Mouse (Mus musculus): ENCODE measurements around the gene Arhgap1. TPM values are rescaled to one million over a fixed set of nuclear protein-coding genes. Genes with fewer than 3 reads are reported as not detected.

Arhgap1 gene
- total RNA-seq, 2 experiments from 2014 or later: 65.8 to 68.0 TPM

DNA sequence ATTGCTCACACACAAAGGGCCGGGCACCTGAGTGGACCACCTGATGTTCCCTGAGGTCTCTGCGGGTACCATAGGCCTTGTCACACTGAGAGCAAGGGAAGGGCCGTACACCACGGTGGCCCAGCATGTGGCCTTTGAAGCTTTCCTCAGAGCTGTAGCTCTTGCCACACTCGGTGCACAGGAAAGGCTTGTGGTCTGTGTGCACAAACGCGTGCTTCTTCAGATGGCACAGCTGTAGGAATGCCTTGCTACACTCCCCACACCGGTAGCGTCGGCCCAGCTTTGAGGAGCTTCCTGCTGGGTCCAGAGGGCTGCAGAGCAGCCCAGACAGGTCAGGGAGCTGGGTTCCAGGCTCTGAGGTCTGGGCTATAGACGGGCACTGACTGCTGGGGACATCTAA is 3.8 kb upstream of the Arhgap1 start:
- DNase-seq (ENCODE audit: low spot score in 2 of 2): no peak

DNA sequence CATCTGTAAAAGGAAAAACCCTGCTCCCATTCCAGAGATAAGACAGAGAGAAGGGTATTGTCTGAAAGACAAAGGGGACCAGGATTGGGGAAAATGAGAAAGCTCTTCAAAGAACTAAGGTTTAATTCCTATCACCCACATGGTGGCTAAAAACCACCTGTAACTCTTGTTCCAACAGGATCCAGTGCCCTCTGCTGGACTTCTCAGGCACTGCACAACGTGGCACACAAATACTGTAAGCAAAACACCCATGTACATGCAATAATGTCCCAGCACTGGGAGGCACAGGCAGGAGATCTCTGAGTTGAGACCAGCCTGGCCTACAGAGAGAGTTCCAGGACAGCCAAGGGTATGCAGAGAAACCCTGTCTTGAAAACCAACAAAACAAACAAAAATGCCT is 2.9 kb upstream of the Arhgap1 start:
- DNase-seq (ENCODE audit: low spot score in 2 of 2): peak in 1 of 2 experiments; percentile 52

DNA sequence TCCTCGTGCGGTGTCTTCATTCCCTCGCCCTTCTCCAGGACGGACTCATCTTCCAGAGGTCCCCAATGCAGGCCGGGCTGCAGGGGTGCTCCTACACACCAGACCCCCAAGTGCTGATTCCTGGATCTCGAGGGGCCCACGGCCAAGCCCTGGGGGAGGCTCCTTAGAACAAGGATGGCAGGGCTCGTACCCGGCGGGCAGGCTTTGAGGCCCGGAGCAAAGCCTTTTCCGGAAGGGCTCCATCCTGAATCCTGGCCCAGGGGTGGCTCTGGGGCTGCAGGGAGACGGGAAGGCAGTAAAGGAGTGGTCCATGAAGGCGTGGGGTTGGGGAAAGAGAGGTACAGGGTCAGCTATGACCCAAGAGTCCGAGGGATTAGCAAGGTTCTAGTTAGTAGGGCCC is 508 bp upstream of the Arhgap1 start:
- peak in 1 of 2 experiments; percentile 31 for DNase-seq (ENCODE audit: low spot score in 2 of 2)

DNA sequence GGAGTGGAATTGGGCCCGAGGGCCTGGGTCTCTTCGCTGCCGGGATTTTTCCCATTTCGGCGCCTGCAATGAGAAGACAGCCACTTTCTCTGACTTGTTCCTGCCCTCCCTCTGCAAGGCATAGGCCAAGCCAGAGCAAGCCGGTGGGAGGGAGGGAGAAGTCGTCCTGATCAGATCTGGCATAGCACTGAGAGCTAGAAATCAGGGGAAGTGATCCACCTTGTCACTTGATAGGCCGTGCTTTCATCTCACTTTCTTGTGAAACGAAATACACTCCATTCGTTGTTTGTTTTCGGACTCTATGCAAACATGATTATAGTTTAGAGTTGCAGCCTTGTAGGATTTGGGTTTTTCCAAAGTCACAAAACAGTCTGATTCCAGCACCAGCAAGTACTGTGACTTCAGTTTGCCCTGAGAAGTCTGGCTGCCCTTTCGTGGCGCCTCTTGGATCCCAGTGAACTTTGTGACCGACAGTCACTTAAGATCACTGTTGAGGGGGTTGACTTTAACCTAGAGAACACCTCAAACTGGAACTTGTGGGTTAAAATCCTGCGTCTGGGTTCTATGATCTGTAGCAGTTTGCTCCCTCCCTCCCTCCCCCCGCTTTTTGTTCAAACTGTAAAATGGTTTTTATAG is 818 bp downstream of the Arhgap1 start:
- DNase-seq (ENCODE audit: low spot score in 2 of 2): no peak

DNA sequence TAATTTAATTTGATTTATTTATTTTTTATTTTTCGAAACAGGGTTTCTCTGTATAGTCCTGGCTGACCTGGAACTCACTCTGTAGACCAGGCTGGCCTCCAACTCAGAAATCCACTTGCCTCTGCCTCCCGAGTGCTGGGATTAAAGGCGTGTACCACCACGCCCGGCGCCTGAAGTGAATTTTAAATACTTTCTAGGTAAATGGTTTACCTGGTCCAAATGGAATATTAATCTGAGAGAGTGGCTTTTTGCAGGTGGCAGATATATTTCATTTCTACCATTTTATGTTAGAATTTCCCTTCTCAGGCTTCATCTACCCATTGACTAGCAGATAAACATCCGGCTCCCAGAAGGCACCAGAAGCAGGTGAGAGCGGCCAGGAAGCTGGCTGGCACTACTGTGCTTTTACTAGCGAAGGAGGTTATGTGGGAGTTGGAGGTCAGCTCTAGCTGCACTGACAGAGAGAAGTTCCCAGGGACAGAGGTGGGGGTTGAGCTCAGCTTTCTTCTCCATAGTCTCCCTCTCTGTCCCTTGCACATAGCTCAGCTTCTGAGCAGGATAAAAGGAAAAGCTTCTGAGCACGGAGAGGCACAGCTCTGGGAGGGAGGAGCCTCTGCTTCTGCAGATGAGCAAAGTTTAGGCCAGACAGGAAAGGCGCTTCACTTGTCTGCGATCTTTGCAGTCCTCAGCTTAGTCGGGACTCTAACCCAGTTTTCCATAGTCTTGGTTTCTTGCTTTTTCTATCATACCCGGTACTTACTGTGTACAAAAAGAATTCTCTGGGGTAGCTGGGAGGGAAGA is 2.0 kb downstream of the Arhgap1 start:
- no peak for DNase-seq (ENCODE audit: low spot score in 2 of 2)

DNA sequence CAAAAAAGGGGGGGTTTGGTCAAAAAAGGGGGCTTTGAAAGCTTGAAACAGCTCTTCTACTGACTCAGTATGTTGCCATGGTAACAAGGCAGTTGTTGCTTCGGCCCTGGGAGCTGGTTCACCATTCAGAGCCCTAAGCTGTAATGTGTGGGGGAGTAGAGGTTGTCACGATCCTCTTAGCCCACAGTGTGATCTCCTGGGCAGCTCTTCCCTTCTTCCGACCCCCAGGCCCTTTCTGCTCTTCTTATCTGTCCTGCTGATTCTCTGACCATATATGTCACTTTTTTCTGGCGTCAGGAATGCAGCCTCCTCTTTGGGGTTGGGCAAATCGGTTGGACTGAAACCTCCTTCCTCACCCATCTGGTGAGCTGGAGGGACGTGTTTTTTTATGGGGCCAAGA is 3.2 kb downstream of the Arhgap1 start:
- no peak for DNase-seq (ENCODE audit: low spot score in 2 of 2)

DNA sequence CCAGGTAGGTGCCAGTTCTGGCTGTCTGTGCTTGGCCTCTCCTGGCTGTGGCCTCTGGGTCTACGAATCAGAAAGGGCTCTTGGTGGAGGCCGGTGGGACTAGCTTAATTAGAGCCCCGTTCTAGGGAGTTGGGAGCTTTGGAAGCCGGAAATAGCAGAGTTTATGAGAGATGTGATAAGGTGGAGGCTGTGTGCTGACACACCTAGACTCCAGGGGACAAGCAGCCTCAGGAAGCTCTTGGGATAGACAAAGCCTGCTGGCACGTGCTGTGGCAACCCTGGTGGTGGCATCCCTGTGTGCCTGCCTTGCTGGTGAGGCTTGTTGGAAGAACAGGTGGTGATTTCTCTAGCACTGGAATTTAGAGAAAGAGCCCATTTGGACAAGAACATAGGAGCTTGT is 5.7 kb downstream of the Arhgap1 start:
- DNase-seq (ENCODE audit: low spot score in 2 of 2): no peak

DNA sequence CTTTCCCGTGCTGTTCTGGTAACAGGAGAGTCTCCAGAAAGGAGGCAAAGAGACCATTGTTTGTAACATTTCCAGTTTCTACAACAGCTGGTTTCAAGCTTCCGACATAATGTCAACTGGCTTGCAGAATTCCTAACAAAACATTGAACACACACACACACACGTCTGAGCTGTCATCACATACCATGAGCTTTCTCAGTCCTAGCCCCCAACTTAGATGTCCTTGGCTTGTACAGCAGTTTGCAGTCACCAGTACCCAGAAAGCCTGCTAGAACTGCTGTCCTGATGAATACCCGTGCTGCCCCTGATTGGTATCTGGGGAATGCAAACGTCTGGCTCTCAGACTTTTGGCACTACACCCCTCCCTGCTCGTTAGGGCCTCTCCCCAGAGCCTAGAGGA is 6.2 kb downstream of the Arhgap1 start:
- DNase-seq (ENCODE audit: low spot score in 2 of 2): no peak

DNA sequence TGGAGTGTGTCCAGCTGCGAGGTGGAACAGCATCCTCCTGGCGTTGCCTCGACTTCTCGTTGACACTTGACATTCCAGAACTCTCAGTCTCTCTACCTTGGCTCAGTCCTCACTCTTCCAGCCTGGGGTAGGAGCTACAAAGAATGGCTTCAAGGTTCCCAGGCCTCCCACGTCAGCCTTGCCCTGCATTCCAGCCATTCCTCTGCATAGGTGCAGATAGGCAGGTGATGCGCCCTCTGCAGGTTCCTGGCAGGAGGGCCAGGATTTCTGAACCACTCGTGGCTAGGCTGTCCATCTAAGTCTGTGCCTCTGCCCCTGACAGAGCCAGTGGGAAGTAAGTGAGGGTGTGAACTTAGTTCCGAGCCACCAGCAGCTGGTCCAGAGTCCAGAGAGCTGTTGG is 7.1 kb downstream of the Arhgap1 start:
- no peak for DNase-seq (ENCODE audit: low spot score in 2 of 2)

DNA sequence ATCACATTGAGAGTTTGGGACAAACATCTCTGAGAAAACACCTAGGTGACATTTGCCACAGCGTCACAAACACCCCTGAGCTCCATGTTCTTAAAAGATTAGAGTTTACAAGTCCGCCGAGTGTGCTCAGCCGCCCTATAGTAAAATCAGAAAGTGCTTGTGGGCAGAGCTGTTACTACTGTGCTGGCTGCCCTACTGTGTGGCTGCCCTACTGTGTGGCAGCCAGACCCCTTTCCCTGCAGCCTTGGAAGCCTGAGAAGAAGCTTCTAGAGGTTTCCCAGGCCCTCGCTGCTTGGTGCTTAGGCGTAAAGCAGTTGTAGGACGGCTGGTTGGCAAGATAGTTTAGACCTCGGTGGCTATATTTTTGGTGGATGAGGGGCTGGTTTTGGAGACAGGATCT is 10.0 kb downstream of the Arhgap1 start:
- DNase-seq (ENCODE audit: low spot score in 2 of 2): no peak

DNA sequence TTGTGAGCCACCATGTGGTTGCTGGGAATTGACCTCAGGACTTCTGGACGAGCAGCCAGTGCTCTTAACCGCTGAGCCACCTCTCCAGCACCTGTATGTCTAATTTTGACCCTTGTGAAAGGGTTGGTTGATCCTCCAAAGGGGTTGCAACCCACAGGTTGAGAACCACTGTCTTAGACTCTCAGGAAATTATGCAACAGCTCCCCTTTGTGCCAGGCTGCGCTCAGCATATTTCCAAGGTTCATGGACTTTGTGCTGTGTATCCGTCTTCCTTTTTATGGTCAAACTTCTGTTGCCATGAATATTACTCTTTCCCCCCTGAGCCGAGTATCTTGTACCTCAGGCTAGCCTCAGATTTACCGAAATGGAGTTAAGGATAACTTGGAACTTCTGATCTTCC is 11.3 kb downstream of the Arhgap1 start:
- no peak for DNase-seq (ENCODE audit: low spot score in 2 of 2)

DNA sequence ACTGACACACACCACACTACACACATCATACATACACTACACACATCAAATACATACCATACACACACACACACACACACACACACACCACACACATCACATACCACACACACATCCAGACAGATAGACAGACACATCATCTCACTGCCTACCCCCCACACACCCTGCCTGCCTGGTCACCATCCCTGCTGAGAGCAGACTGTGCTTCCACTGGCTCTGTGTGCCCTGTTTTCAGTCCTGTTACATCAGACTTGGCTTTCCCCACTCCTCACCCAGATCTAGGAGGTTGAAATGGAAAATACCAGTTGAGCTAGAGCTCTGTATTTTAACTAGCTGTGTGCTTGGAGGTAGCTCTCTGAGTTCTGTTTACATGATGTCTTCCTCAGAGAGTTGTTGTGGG is 15.1 kb downstream of the Arhgap1 start:
- DNase-seq (ENCODE audit: low spot score in 2 of 2): no peak

DNA sequence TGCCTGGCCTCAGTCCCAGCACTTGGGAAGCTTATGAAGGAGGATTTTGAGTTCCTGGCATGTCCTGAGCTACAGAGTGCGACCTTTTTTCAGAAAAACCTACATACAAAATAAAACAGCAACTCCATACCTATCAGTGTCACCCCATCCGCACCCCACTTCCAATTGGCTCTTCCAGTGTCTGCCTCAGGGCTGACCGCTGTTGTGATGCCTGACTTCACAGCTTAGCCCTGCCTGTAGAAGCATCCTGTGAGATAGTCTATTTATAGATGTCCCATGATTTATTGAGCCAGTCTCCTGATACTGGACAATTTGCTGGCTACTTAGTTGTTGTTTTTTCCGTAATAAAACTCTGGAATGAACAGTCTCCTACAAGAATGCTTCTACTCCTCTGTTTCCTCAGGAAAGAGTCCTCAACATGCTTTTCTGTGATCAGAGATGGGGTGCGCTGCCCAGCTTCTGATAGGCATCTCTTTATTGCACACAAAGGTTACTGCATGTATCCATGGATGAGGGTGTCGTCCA is 16.8 kb downstream of the Arhgap1 start:
- DNase-seq (ENCODE audit: low spot score in 2 of 2): no peak

DNA sequence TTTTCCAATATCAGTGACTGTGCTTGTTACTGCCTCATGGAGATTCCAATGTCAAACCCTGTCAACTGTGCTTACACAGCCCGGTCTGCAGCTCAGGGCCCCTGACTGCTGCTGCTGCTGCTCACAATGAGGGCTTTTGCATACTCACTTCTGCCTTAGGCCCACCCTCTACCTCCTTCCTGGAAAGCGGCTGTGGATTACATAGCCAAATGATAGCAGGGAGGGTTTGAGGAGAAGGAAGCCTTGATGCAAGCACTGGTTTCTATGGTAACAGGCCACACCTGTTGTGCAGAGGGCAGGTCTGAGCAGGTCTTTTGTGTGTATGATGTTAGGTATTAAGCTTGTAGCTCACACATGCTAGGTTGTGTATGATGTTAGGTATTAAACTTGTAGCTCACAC is 18.1 kb downstream of the Arhgap1 start:
- no peak for DNase-seq (ENCODE audit: low spot score in 2 of 2)

DNA sequence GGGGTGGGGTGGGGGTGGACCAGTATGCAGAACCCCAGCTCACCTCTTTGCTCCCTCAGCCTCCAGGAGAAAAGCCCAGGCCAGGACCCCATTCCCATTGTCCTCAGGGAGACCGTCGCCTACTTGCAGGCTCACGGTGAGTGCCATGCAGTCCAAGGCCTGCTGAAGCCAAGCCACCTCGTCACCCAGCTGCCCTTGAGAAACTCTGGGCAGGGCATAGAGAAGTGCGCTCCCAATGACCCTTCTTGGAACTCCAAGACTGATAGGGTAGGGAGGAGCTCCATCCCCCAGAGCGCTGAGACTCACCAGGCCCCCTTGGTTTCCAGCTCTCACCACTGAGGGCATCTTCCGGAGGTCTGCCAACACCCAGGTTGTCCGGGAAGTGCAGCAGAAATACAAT is 19.7 kb downstream of the Arhgap1 start:
- DNase-seq (ENCODE audit: low spot score in 2 of 2): no peak

DNA sequence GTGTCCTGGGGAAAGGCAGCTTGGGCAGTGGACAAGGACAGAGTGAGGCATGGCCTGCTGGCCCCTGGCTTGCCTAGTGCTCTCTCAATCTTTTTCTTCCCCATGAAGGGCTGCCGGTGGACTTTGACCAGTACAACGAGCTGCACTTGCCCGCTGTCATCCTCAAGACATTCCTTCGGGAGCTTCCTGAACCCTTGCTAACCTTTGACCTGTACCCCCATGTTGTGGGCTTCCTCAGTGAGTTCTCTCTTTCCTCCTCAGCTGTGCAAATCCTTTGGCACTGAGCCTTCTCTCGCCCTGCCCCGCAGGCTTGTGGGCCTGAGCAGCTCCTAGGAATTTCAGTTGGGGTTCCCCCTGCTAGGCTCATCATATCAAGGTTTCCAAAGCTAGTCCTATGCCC is 20.4 kb downstream of the Arhgap1 start:
- no peak for DNase-seq (ENCODE audit: low spot score in 2 of 2)

DNA sequence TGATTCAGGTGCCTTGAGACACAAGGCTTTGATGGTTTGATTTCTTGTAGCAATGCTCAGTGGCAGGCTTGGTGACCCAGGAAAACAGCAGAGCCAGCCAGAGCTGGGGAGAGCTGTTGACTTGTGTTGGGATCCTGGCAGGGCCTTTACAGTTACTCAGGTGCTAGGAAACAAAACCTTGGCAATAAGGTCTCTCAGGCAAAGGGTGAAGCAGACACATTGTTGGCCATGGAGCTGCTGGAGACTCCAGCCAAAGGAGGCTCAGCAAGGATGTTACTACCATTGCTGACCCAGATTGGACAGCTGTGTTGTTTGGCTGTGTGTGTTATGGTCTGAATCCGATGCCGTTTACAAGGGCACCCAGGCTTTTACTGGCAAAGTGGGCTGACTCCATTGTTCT is 23.9 kb downstream of the Arhgap1 start:
- no peak for DNase-seq (ENCODE audit: low spot score in 2 of 2)

DNA sequence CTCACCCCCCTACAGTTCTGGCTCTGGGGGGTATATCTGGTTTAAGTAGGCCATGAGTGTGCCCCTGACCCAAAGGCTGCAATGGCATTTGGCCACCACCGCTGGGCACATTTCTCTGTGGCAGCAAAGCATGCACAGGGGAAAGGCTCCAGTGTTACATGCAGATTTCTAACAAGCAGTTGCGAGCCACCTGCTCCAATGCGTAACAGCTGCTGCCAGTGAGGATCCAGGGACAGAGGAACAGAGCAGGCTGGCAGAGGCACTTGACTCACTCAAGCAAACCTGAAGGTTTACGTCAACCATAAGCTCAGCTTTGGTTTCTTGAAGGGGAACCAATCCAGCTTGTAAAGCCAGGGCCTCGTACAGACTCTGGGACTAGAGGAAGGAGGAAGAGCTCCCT is 25.2 kb downstream of the Arhgap1 start:
- peak; percentile 43 to 50 for DNase-seq (ENCODE audit: low spot score in 2 of 2)

DNA sequence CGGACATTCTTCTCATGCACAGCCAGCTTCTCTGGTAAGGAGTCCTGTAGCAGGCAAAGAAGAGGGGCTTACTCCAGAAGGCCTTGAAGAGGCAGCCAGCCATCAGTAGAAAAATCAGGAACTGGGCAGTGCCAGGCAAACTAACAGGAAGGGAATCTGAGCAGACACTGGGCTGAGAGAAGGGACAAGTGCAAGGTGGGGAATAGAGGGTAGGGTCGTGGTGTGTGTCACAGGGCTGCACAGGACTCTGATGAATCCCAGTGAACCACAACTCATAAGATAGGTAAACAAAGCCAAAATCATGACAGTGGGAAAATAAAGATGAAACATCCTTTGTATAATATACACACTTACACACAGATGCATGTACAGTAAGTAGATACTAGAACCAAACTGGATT is 26.8 kb downstream of the Arhgap1 start:
- DNase-seq (ENCODE audit: low spot score in 2 of 2): no peak

DNA sequence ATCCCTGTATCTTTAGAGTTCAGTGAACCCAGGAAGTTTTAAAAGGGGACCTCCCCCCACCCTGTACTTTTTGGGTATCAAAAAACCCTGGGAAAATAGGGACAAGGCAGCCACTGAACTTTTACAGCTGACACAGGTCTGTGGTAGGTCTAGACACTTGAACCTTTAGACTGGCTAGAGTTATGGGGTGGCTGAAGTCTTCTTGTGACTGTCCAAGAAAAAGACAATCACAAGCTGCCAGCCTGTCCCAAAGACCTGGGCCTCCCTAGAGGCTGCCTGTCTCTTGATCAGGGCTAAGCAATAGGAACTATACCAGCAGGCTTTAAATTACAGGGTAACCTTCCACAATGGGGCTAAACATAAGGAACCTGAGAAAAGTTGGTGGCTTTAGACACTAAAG is 27.3 kb downstream of the Arhgap1 start:
- DNase-seq (ENCODE audit: low spot score in 2 of 2): no peak

DNA sequence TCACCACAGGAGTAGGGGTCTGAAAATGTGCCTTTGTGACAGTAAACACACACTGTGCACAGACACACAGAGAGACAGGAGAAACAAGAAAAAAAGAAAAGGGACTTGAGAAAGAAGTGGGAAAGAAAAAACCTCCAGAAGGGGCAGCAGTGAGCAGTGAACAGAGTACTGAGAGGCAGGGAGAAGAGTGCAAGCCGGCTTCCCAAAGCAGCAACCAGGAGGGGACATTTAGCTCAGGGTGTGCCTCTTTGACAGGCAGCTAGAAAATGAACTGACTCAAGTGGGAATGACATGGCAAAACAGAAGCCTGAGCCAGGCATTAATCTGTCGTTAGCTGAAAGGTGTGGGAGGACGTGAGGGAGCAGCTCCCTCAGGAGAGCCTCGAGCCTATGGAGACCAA is 33.2 kb downstream of the Arhgap1 start:
- peak; percentile 46 to 58 for DNase-seq (ENCODE audit: low spot score in 2 of 2)

DNA sequence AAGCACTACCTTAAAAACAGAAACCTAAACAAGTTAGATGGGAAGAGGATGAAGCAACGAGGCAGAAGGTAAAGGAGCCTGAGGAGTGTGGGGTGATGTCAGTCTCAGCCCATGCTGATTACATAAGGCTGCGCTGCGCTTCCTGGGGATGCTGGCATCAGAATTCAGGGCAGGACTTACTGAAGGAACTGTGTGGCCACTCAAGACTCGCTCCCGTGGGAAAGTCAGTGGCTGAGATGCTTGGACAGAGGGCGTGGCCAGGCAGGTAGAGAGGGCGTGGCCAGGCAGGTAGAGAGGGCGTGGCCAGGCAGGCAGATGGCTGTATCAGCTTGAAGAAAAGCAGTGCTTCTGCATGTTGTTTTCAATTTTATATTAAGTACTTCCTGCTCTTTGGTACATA is 34.3 kb downstream of the Arhgap1 start:
- no peak for DNase-seq (ENCODE audit: low spot score in 2 of 2)

DNA sequence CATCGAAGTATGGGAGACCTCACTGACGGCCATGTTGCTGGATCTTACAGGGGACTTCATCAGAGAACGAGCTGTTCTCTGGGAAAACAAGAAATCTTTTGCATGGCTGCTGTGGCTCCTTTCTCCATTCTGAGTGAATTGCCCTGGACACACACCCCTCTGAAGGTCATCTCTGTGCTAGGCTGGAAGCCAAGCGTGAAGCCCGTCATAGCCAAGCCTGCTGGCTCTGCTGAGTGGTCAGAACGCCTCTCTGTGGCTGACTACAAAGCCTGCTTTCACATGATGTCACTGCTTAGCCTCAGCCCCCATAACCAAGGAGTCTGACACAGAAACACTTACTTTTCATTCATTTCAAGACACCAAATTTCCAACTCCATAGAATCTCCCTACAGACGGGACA is 39.8 kb downstream of the Arhgap1 start:
- peak in 1 of 2 experiments; percentile 68 for DNase-seq (ENCODE audit: low spot score in 2 of 2)

All from layer of hippocampus, postnatal 14 days (tissue).